Mouse (Mus musculus) left cerebral cortex, postnatal 4 days (tissue): ENCODE data around the gene Rara. TPM values are rescaled to one million over a fixed set of nuclear protein-coding genes. Genes with fewer than 3 reads are reported as not detected.

ENCODE experiments used
- DNase-seq: peaks from one replicate; pipeline ENCODE4 v3.0.0-alpha.2; 2022
- intact Hi-C: fragments of 180-260 bp; cut with DNase I; formaldehyde crosslinking; loops from one replicate; pipeline ENCODE4 v1.15.1; 2025
- total RNA-seq, 2 experiments: library from RNA; stranded (reverse); gene quantifications; 2 replicates each; pipeline ENCODE4 v1.2.3; 2021

Gene Rara
- total RNA-seq, 2 experiments from 2014 or later = 20.3 to 21.5 TPM

GRCm38 (mm10) chr11:98964616-98965415, 37.2 kb downstream of the Rara start:
- intact Hi-C loops = no loop called here

GRCm38 (mm10) chr11:98965416-98966077, 37.9 kb downstream of the Rara start:
- DNase-seq = no peak
- intact Hi-C loops = no loop called here

More at GRCm38 (mm10) chr11:98964616-98965415, 37.2 kb downstream of the Rara start:
- DNase-seq = no peak

GRCm38 (mm10) chr11:98966499-98967141, 39.0 kb downstream of the Rara start:
- intact Hi-C loops = no loop called here
- peak; percentile 88 for DNase-seq

GRCm38 (mm10) chr11:98968079-98968478, 40.5 kb downstream of the Rara start:
- intact Hi-C loops = no loop called here
- DNase-seq = no peak

GRCm38 (mm10) chr11:98968716-98969495, 41.3 kb downstream of the Rara start:
- DNase-seq = no peak
- intact Hi-C loops = no loop called here

- DNase-seq = no peak
- intact Hi-C loops = no loop called here
Measured at GRCm38 (mm10) chr11:98969496-98969927, 41.9 kb downstream of the Rara start.

- no peak for DNase-seq
- intact Hi-C loops = loop anchor here (5.0 to 10.0 kb wide), 2 partner anchors 48 to 174 kb away; no protein-coding TSS in a partner anchor
Measured at GRCm38 (mm10) chr11:98970191-98970925, 42.7 kb downstream of the Rara start.

- intact Hi-C loops = loop anchor here (5.0 to 10.0 kb wide), 2 partner anchors 49 to 173 kb away; no protein-coding TSS in a partner anchor
- DNase-seq = peak; percentile 90
Measured at GRCm38 (mm10) chr11:98971316-98972031, 43.9 kb downstream of the Rara start.

- intact Hi-C loops = loop anchor here (5.0 to 10.0 kb wide), 2 partner anchors 50 to 173 kb away; no protein-coding TSS in a partner anchor
Measured at GRCm38 (mm10) chr11:98972215-98972614, 44.6 kb downstream of the Rara start.

GRCm38 (mm10) chr11:98972801-98973360, 45.3 kb downstream of the Rara start:
- no peak for DNase-seq
- intact Hi-C loops = loop anchor here (5.0 to 10.0 kb wide), 2 partner anchors 51 to 172 kb away; no protein-coding TSS in a partner anchor

More at GRCm38 (mm10) chr11:98972215-98972614, 44.6 kb downstream of the Rara start:
- DNase-seq = peak; percentile 88

- DNase-seq = peak; percentile 60
- intact Hi-C loops = loop anchor here (5.0 to 10.0 kb wide), 2 partner anchors 51 to 171 kb away; no protein-coding TSS in a partner anchor
Measured at GRCm38 (mm10) chr11:98973584-98973983, 46.0 kb downstream of the Rara start.

GRCm38 (mm10) chr11:98974213-98974612, 46.6 kb downstream of the Rara start:
- intact Hi-C loops = loop anchor here (5.0 to 10.0 kb wide), 2 partner anchors 52 to 171 kb away; no protein-coding TSS in a partner anchor
- DNase-seq = no peak

- intact Hi-C loops = loop anchor here (5.0 to 10.0 kb wide), 2 partner anchors 53 to 170 kb away; no protein-coding TSS in a partner anchor
- DNase-seq = peak; percentile 76
Measured at GRCm38 (mm10) chr11:98974871-98975719, 47.5 kb downstream of the Rara start.

- intact Hi-C loops = loop anchor here (10.0 kb wide), 1 partner anchor 166 kb away; no protein-coding TSS in a partner anchor
- DNase-seq = no peak
Measured at GRCm38 (mm10) chr11:98978526-98979148, 51.0 kb downstream of the Rara start.

GRCm38 (mm10) chr11:98979356-98979755, 51.7 kb downstream of the Rara start:
- DNase-seq = no peak
- intact Hi-C loops = loop anchor here (10.0 kb wide), 1 partner anchor 165 kb away; no protein-coding TSS in a partner anchor

GRCm38 (mm10) chr11:98981289-98981996, 53.8 kb downstream of the Rara start:
- intact Hi-C loops = loop anchor here (10.0 kb wide), 1 partner anchor 53 kb away; no protein-coding TSS in a partner anchor
- no peak for DNase-seq
